Mouse (Mus musculus) B cell, adult 2 months (primary cell): ENCODE data around the gene Atg14.
"Not testable (repeated sequence)": the region's sequence is repeated elsewhere in the genome, so short reads cannot be mapped to it uniquely, and the experiment has no call there.

Experiments
- DNase-seq, 2 experiments: peaks; one replicate each; pipeline ENCODE4 v3.0.0; 2022

The Atg14 gene

DNA sequence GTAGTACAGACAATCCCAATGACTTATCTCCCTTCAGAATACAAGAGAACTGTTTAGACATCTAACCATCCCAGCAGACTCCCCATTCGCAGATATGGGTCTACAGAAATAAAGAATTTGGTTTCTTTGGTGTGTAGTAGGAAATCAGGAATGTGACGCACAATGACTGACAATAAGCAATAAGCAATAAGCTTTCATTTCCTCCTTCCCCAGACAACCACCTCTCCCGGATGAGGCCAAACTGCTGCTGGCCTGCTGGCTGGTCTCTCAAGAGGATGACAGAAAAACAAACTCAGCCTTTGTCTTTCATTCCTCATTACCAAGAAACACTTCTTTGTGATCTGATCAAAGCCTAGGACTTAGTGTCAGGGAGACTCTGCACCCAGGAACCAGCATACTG, 28.2 kb downstream of the Atg14 start:
- DNase-seq = no peak

DNA sequence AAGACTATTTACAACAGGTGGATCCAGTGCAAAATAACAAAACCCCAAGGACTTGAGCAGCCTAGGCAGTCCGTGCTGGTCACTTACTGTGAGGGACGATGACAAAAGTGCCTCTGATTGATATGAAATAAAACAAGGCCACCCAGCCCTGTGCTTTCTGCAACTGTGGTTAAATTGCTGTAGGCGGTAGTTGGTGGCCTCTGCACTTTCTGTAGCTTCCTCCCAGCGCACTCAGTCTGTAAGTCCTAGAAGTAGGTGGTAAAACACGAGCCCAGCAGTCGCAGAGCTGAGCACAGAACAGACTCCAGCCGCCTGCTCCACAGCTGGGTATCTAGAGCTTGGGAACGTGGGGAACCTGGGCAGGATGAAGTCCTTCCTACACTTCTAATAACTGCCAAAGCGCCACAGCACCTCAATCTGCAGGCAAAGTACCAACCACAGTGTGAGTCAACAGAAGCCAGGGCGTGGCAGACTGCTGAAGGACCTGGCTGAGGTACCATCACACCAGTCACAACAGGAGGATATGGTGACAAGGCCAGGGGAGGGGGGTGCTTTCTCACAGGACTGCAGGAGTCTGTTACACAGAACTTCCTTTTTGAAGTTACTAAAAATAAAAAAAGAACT, 29.0 kb downstream of the Atg14 start:
- DNase-seq = no peak

DNA sequence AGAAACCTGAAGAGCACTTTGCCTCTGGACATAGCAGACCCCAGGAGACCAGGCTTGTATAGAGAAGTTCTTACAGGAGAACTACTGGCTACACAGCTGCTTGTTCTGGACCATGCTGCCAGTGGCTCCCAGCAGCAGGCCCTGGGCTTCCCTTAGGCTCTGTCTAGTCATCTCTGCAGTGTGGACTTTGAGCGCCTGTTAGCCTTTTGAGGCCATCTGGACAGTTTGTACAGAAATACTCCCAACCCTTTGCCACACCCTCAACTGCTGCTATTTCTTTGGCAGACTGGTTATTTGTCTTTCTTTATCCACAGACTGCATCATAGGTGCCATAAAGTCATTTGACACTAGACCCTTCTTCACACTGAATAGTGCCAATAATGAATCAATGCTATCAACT, 35.4 kb downstream of the Atg14 start:
- no peak for DNase-seq

DNA sequence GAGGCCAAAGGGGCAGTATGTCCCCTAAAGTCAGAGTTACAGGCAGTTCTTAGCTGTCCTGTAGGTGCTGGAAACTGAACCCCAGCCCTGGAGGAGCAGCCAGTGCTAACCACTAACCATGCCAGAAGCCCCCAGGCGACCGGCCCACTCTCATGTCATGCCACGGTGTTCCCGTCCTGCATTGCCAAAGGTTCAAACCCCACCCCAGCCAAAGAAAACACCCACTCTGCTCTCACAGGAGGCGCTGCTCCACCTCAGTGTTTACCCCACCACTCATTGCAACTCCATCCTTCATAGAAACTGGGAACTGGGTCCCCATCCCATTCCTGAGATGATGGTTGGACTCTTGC, 36.3 kb downstream of the Atg14 start:
- no peak for DNase-seq

DNA sequence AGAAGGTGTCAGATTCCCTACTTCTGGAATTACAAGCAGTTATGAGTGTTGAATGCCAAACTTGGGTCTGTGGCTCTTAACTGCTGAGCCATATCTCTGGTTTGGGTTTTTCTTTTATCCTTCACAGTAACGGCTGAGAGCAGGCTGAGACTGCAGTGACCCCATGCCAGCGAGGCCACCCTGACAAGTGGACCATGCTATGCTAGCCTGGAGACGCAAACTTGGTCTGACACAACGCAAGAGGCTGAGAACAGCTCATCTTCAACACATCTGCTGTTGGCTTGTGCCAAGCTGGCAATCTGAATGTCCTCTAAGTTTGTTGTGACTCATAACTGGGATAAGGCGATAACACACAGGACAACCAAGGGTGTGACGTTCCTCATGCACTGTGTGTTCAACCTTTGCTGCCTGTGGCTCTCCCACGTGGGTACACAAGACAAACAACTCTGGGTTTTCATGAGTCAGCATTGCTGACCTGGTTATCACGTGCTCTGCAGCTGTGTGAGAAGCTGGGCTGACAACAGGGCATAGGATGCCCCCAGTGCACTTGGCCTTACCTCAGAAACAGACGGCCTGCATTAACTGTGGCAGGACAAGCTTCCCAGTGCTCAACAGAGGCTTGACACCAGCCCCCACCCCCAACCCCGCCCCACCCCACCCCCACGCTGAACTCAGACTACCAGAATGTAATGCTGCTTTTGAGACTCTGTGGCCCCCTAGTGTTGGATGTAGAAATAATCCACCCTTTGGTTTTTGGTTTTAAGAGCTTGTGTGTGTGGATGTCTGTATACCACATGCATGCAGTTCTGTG, 36.9 kb downstream of the Atg14 start:
- DNase-seq = peak; percentile 10 to 29

DNA sequence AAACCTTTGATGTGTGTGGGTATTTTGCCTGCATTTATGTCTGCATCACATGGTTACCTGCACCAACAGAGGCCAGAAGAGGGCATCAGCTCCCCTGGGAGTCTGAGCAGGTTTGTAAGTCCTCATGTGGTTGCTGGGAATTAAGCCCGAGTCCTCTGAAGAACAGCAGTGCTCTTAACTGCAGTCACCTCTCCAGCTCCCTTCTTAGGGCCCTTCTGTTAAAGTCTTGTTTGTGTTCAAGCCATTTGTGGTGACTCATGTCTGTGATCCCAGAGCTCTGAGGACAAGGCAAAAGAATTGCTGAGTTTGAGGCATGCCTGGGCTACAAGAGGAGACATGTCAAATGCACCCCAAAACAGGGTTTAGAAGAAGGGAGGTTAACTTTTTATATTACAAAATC, 38.0 kb downstream of the Atg14 start:
- no peak for DNase-seq

DNA sequence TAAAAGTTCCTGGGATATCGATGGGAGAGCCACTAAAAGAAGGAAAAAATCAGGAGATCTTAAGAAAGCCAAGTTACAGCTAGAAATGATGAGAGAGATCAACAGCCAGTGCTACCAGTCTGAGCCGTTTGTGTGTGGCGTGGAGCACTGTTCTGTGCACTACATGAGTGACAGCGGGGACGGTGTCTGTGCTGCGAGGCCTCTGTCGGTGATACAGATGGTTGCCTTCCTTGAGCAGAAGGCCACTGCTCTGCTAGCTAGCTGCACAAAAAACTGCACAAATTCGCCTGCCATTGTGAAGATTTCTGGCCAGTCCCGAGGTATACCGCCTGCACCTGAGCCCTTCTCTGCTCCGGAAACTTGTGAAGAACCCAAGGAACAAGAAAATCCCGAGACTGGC, 40.9 kb downstream of the Atg14 start:
- DNase-seq = not testable (repeated sequence)

DNA sequence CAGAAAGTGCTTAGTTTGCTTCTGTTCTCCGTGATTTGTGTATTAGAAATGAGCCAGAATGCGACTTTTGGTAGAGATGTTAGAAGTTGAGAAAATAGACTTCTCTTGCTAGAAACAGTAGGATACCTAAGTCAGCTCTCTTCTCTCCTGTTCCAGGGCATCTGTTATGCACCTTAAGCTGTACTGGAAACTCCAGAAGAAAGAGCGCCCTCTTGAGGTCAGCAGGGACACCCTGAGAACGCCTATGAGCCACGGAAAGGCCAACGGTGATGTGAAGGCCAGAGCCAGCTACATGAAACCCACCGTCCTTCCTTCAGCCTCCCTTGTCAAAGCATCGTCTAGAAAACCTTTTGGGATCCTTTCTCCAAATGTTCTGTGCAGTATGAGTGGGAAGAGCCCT, 41.4 kb downstream of the Atg14 start:
- peak; percentile 58 to 61 for DNase-seq

DNA sequence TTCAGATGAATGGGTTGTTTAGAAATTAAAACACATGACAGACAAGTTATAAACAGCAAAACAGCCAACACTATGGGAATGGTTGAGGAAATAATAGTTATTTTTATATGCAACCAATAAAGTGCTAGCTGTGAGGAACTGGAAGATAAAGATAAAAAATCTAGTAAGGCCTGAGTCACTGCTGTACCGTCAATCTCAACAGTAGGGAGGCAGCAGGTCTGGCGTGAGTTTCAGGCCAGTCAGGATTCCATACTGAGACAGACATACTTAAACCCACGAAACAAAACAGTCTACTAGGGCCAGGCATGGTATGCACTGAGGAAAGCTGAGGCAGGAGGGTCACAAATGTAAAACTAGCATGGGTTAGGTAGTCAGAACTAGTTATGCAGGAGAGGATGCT, 42.2 kb downstream of the Atg14 start:
- no peak for DNase-seq

DNA sequence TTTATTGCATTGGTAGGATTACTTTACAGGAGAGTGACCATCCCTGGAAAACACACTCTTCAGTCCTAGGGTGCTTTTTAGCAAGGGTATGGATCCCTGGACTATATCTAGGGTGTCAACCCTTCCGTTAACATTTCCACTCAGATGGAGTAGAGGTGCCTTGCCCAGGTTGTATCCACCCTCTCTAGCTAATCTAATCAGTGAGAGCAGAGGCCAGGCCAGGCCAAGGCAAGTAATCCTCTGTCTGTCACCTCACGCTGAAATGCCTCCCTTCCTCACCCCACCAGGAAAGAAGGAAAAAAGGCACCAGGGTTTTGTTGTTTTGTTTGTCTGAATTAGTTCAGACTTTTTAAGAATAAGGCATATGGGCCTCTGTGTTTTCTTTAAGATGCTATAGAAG, 42.6 kb downstream of the Atg14 start:
- no peak for DNase-seq

DNA sequence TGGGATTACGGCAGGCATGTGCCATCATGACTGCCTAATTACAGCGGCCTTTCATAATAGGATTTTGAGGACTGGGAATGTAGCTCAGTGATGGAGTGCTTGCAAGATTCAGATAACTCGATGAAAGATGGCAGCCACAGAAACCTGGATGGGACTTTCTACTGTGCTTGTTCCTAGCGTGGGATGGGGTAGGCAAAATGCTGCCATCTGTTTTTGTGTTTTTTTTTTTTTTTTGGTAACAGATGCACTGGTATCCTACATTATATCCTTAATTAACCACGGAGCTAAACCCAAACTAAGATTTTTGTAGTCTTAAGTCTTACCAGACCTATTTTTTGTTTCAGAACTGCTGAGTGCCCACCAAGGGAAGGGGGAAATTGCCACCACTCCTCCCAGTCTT, 44.6 kb downstream of the Atg14 start:
- DNase-seq = no peak

DNA sequence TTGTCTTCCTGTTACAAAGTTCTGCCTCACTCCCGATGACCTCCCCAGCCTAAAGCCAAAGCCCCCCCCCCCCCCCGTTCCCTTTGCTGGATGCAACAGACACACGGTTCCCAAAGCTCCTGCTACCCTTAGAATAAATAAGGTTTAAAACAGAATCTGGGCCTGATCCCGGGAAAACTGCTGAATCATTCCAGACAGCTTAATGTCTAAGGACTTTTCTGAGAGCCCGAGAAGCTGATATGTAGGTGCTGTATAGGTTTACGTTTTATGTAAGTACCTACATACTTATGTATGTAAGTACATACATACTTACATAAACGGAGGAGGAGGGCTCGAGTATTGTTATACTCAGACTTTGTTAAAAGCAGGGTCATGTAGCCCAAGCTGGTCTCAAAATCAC, 45.1 kb downstream of the Atg14 start:
- DNase-seq = no peak

DNA sequence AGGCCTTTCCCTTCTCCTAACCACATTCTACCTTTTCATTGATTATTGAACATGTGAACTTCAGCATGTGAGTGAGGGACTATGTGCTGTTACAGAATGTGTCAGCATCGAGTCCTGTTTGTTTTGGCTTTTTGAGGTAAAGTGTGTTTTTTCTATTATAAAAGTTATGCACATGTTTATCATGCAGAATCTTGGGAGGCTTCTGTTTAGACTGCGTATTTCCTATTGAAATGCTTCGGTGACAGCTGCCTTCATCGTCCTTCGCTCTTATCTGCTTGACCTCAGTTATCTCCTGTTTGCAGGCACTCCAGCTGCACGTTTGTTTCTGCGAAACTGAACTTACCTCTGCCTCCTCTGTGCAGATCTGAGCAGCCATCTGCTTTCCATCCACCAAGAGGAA, 48.1 kb downstream of the Atg14 start:
- DNase-seq = no peak

DNA sequence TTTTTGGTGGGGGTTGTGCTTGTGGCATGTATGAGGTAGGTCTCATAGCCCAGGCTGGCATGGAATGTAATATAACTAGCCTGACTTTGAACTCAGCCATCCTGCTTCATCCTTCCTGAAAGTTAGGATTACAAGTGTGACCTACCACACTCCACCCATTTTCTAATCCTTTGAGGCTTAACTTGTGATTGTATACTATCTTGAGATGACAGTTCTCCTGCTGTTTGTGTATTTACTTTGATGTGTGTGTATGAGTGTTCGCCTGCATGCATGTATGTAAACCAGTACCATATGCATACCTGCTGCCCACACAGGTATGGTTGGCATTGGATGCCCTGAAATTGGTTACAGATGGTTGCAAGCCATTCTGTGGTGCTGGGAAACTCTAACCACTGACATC, 48.8 kb downstream of the Atg14 start:
- DNase-seq = no peak

DNA sequence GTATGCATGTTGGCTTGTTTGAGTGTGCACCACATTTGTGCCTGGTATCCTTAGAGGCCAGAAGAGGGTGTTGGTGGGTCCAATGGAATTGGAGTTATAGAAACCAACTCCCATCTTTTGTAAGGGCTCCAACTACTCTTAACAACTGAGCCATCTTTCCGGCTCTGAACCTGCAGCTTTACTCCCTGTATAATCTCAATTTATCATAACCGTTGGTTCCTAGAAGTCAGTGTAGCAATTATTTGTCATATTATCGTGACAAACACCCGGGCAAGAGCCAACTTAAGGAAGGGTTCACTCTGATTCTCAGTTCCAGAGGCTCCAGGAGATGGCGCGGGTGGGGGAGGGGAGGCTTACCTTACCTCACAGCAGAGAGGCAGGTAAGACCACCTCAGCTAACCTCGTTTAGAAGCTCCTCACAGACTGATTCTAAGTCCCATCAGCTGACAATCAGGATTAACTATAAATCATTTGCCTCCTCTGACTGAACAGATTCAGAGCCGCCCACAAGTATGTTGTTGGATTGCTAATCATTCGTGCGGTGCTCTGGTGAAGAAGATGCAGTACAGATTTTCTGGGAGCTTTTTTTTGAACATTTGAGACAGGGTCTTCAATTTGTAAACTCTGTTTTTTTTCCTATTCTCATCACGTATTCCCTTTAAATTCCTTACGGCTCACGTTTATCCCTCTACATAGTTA, 49.5 kb downstream of the Atg14 start:
- no peak for DNase-seq

DNA sequence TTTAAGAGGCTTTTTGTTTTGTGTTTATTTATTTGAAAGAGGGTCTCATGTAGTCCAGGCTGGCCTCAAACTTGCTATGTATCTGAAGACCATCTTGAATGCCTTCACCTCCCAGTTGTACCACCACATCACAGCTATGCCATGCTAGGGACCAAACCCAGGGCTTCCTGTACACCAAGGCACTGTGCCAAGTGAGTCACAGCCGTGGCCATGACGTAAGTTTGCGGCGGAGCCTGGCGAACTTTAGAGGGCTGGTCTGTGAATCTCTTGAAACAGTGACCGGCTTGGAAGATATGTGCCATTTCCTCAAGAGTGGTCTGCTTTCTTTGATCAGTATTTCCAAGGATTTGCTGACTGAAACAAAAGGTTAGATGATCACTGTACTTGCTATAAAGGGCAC, 51.8 kb downstream of the Atg14 start:
- no peak for DNase-seq

DNA sequence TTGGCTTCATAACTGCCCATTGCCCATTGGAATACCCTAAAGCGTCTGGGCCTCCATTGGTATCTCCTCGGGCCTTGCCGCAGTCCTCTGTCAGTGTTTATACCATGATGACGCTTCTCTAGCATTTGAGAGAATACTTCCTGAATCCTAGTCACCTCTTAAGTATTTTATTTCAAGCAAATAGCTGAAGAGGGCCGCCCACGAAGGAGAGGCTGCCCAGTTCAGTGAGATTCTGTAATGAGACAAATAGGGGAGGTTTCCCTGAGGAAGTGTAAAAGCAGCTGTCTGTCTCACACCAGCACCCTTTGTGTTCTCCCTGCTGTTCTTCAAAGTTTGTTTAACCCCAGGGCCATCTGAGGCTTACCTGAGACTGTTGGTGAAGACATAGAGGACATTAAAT, 53.7 kb downstream of the Atg14 start:
- DNase-seq = no peak

DNA sequence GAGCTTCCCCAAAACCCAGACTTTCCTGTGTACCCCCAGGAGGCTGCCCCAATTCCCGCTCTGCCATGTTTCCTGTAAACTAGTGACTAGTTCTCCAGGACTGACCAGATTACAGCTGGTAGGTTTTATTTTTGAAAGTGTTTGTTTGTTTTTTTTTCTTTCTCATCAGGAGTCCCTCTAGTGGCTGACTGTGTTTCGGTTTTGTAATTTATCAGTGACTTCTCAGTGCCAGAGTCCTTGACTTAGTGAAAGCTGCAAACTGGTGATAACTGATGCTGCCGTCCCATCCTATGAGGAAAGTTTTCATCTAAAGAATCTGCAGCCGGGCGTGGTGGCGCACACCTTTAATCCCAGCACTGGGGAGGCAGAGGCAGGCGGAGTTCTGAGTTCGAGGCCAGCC, 54.8 kb downstream of the Atg14 start:
- DNase-seq = no peak

DNA sequence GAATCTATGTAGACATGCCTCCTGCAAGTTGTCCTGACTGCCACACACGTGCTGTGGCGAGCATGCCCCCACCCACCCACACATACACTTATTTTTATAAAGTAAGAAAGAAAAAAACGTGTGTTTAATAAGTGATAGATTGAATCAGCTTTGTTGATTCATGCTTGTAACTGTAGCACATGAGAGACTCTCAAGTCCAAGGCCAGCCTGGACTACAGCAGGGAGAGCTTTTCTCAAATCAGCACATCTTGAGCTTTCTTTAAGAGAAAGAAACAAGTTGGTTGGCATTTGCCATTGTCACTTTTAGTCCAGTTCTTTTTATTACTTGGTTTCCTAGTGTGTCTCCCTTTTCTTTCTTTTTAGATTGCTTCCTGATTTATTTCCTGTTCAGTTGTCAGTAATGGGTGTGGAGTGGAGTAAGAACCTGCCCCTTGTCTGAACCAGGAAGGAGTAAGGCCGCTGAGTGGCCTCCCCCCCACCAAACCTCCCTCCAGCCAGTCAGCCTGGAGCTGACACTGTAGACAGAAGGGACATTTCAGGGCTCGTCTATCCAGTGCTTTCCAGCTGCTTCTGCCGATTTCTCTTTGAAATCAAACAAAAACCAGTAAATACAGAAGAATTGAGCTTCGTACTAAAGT, 55.5 kb downstream of the Atg14 start:
- DNase-seq = peak; percentile 4 to 10

DNA sequence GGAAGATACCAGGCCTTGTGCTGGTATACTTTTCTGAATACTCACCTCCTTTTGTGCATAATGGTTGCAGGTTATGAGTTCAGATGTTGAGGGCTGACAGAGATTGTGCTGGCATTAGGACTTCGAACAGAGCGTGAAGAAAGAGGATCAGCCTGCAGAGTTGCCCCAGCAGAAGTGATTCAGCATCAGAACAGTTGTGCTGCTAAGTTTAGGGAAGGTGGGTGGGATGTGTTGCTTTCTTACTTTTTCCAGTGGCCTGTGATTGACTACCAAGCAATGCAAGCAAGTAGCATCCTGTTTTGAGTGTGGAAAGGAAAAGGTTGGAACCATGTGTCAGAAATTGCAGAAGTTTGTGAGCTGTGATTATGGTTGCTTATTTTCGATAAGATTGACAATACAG, 56.8 kb downstream of the Atg14 start:
- DNase-seq = no peak

DNA sequence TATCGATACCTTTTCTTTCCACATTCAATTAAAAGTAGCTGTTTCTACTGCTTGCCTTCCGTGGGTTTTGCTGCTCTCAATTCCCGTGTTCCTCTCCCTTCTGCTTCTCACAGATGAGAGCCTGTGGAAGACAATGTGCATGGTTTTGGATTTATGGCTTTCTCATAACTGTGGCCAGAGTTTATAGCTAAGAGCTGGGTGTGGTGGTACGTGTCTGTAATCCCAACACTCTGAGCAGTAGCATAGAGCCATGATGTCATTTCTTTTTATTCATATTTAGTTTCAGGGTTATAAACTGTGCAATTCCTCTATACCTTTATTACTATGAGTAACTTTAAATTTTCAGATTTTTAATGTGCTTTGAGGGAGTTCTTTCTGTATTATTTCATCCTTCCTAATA, 60.2 kb downstream of the Atg14 start:
- no peak for DNase-seq

DNA sequence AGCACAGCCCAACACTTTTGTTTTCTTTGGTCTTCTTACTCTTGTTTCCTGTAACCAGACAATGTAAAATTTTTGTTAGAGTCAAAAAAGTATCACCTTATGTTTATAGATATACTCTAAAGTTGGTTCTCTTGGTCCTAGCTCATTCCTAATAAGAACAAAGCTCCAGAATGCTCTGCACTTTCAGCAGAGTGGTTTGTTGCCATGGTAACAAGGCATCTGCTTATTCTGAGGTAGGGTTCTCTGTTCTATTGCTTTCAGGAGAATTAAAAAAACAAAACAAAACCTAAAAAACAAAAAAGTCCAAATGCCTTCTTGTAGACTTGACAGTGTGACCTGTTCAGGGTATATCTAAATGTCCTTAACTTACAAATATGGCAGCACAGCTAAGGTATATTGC, 62.4 kb downstream of the Atg14 start:
- no peak for DNase-seq

DNA sequence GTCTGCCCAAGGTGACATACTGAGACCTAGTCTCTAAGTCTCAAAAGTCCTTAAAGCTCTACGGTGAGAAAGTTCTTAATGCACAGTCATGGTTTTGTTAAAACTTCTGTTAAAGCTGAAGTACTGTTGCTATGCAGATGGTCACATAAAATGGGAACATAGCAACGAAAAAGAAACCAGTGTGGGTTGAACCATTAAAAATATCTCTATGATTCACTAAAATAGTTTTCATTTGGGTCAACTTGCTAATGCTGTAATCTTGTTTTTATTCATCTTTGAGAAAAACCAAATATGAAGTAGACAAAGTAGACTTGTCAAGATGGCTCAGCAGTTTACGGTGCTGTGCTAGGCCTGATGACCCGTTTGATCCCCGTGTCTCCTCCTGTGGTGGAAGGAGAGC, 63.8 kb downstream of the Atg14 start:
- DNase-seq = no peak

DNA sequence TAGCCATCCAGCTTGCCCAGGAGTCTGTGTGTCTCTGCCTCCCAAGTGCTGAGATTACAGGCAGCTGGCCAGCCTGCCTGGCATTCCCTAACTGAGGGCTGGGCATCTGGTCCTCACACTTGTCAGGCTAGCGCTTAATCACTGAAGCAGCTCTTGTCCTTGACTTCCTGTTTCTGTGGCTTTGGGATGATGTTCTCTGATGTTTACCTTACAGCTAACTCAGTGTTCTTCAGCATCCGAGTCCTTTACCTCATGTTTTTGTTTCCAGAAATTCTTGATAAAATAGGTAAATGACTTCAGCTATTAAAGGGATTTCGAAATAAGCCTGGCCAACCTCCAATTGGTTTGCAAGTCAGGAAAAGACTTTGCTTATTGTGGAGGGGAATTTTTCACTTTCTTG, 66.4 kb downstream of the Atg14 start:
- no peak for DNase-seq
